Mouse (Mus musculus) gastrocnemius, postnatal 4 days (tissue): ENCODE data around the gene Tmem121. TPM values are rescaled to one million over a fixed set of nuclear protein-coding genes. Genes with fewer than 3 reads are reported as not detected.
"Not testable (repeated sequence)": the region's sequence is repeated elsewhere in the genome, so short reads cannot be mapped to it uniquely, and the experiment has no call there.

Experiments used
- DNase-seq, 2 experiments: peaks; one replicate each; pipeline ENCODE4 v3.0.0; 2021 to 2022; ENCODE audit warnings: low spot score in 2 of 2, mixed read lengths in 2 of 2
- total RNA-seq, 2 experiments: library from RNA; stranded (reverse); gene quantifications; 2 replicates each; pipeline ENCODE4 v1.2.3; 2021

The Tmem121 gene
- total RNA-seq, 2 experiments from 2014 or later: 2.5 to 3.4 TPM

GRCm38 (mm10) chr12:113215667-113216346 is 30.1 kb downstream of the Tmem121 start:
- peak; percentile 56 to 66 for DNase-seq

GRCm38 (mm10) chr12:113217306-113218242 is 31.8 kb downstream of the Tmem121 start:
- peak in 1 of 2 experiments; percentile 52 for DNase-seq

DNA sequence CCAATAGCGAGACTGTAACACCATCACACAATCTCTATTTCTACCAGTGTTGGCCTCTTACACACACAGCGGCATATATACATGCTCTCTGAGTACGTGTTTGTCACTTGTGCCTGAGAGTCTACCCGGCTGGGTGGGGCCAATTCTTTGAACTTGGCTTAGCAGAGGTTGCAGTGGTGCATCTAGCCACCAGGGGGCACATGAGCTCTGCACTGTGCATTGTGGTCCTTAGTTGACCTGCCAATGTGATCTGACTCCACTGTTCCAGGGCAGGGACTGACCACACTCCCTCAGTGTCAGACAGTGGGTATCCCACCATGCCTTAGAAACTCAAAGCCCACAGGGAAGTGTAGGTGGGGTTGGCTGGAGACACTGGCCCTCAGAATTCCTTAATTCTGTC is 34.1 kb downstream of the Tmem121 start:
- peak in 1 of 2 experiments; percentile 31 for DNase-seq

DNA sequence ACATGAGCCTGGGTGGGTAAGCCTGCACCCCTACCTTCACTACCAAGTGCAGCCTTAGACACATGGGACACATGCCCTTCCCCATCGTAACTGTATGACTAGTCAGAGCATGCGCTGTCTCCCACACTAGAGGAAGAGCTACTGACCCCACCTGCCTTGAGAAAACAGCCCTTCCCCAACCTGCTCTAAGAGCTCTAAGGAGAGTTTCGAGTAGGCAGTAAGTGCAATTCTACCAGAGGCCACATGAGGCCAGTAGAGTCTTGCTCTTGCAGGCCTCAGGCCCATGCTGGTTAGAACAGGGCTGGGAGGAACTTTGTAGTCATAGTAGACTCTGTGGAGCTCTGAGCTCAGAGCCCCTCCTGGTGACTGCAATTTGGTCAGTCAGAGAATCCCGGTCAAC is 34.7 kb downstream of the Tmem121 start:
- peak in 1 of 2 experiments; percentile 57 for DNase-seq

GRCm38 (mm10) chr12:113221289-113221688 is 35.6 kb downstream of the Tmem121 start:
- DNase-seq: no peak

DNA sequence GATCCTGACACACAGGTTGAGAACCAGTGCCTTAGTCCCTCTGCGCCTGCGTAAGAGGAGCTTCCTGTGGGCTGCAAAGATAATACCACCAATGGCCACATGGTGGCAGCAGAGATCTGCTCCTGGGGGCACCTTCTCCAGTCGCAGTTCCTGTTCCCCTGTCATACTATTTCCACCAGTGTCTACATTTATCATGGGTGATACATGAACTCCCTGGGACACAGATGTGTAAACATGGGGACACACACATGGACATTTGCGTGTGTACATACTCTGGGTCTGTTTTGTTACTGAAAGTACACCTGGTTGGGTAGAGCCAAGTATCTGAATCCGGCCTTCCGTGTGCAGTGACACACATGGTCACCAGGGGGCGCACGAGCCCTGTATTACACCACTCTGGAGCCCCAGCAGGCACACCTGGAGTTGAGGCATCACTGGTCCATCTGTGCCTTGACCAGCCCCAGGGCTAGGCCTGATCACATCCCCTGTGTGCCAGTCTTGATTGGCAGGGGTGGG is 36.4 kb downstream of the Tmem121 start:
- peak; percentile 81 to 88 for DNase-seq

DNA sequence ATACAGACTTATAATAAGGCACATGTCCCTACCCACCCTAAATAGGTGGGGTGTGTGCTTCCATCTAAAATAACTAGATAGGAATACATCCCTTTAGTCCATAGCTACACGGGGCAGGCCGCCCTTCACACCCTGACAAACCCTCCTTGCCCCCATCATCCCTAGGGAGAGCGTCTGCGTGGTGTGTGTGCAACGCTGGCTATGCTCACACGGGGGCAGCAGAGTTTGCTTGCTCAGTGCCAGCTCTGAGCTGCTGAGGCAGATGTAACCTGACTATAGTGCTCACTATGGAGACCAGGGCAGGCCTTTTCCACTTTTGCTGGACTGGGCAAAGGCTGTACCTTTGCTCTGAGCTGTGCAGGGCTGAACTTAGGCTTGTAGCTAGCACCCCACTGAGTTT is 37.0 kb downstream of the Tmem121 start:
- no peak for DNase-seq

DNA sequence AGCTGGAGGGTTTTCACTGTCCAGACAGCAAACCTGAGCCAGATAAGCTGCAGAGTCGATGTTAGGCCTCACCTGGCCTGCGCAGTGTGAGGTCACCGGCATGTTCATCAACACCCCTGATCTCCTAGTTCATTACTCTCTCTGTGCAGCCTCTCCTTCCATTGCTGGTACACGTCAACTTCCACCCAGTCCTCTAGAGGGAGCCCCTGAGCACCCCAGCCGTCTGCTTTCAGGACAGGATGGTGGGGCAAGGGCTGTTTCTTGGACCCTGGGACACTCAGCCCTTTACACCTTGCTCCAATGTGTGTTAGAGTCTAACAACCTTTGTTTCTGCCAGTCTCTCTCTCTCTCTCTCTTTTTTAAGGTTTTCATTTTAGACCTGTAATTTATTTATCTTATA is 38.5 kb downstream of the Tmem121 start:
- no peak for DNase-seq

DNA sequence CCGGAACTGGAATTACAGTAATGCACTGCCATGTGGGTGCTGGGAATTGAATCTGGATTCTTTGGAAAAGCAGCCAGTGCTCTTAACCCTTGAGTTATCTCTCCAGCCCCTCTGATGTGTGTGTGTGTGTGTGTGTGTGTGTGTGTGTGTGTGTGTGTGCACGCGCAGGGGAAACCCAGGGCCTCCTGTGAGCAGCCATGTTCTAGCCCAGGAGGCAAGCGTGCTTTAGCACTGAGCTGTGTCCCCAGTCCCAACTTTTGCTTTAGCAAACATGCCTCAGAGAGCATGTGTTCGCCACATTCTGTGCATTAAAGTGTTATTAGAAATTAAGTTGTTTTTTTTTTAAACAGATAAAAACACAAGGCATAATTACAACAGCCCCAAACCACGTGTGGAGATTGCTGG is 39.0 kb downstream of the Tmem121 start:
- DNase-seq: no peak

DNA sequence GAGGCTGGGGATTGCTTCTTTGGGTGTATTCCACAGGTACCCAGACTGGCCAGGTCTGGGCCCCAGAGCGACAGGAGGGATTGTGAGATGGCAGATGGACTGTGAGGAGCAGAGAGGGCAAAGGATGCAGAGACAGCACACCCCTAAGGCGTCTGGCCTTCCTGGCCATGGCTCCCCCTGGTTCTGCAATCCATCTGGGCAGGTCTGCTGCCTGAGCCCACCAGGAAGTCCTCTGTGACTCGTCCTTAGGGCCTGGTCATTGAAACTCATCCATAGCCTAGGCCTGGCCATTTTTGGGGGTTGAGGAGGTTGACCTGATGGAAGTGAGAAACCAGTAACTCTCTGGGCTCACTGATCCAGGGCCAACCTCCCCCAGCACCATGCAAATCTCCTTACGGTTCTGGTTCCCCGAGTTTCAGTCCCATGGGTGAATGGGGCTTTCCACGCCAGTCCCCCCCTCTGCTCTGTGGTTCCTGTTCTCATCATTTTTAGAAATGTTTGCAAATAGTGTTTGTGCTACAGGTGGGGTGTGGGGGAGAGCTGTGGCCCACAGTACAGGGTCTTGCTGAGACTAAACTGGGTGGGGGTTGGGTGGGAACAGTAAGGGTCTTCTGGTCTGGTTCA is 42.4 kb downstream of the Tmem121 start:
- DNase-seq: no peak

- no peak for DNase-seq
Measured at GRCm38 (mm10) chr12:113230741-113231140, 45.0 kb downstream of the Tmem121 start.

DNA sequence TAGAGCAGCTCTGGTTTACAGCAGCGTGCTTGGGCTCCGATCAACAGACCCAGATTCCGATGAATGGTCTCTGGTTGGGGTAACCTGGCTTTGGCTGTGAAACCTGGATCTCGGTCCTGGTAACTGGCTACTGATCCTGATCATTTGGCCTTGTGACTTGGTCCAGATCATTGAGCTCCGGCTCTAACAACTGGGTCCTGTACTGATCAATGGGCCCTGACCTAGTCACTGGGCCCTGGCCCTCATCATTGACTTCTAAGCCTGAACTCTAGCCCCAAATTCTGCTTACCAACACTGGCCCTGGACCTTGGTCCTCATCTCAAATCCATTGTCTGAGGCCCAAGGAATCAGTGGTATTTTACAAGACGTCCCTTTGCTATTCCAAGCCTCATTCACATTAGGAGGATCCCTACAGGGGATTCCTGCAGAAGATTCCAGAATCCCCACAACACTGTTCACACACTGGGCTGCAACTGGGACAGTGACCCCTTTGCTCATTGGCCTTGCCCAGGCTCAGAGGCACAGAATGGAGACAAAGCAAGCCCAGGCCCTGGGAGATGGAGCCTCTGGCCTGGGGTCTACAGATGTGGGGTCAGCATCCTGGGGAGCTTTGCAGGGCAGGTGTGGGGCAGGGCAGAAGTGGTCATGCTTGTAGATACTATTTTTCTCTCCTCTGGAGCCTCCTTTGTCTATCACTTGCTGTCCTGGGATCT is 46.0 kb downstream of the Tmem121 start:
- not testable (repeated sequence) for DNase-seq

DNA sequence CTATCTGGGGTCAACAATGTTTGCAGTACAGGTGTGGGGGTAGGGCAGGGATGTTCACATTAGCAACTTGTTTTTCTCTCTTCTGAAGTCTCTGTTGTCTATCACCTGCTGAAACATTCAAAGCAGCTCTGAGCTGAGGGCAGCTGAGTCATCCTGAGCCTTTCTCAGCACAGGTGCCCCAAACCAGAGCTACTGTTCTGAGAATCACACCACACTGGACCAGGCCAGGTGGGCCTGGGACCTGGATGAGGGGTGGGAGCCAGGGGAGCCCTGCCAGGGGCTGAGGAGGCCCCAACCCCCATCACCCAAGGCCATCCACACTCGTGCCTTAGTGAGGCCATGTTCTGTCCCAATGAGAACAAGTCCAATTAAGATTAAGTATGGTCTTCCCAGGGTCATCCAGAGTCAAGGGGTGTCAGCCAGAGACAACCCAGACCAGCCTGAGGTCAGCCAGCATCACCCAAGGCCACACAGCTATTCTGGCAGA is 46.6 kb downstream of the Tmem121 start:
- DNase-seq: not testable (repeated sequence)

Other genes starting within 250 kb of the Tmem121 start
- gene Nudt14, start 243.8 kb upstream of the Tmem121 start, total RNA-seq: 10 to 100 TPM; 23.7 to 27.2 TPM
- gene Btbd6, start 209.4 kb upstream of the Tmem121 start, total RNA-seq: 10 to 100 TPM; 18.4 to 19.4 TPM
- 10 to 100 TPM; 44.2 to 52.2 TPM for gene Brf1, start 185.2 kb upstream of the Tmem121 start, total RNA-seq
- 10 to 100 TPM; 81.4 to 82.4 TPM for gene Pacs2, start 171.4 kb upstream of the Tmem121 start, total RNA-seq
- 1 to 10 TPM in 1 of 2 experiments, under 1 TPM in 1; 0.65 to 1.0 TPM for gene Tex22, start 111.4 kb upstream of the Tmem121 start, total RNA-seq
- 10 to 100 TPM; 68.8 to 71.8 TPM for gene Mta1, start 87.7 kb upstream of the Tmem121 start, total RNA-seq
- gene Crip2, start 45.7 kb upstream of the Tmem121 start, total RNA-seq: 100 to 1,000 TPM; 141 to 153 TPM
- 100 to 1,000 TPM; 331 to 336 TPM for gene Crip1, start 39.6 kb upstream of the Tmem121 start, total RNA-seq
- gene Tedc1, start 29.5 kb upstream of the Tmem121 start, total RNA-seq: 1 to 10 TPM; 6.4 TPM